Mouse (Mus musculus): ENCODE measurements at regions not wholly inside any gene's neighbourhood (a gene's known extent, or its start where the extent isn't known, plus 50 kb on each side); places are given as distances from the start of the nearest gene placed in this dataset.

- 60% methylated on average over 2 of the region's 2 CpGs for WGBS
- H3K4me1 ChIP-seq (ENCODE audit: insufficient read depth, low read length), result no peaks in the 10 kb centered on the region
- no peak for ATAC-seq (ENCODE audit: low FRiP score, low TSS enrichment)
Measured at GRCm38 (mm10) chr4:98282275-98282674, 100.8 kb downstream of the Tm2d1 start.

DNA sequence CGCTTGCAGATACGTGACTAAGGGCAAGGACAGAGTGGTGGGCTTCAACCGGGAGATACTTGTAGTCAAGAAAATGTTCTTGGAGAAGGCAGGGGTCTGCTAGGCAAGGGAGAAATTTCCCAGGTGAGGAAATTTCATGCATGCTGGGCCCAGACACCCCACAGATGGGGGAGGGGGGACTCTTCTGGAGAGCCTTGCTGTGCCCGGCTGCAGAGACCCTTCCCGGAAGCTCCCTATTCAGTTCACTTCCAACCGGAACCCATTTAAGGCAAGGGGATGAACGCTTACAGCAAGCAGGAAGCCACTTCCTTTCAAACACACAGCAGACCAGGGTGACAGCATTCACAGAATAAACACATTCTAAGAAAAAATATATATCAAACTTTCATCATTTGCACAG lies 124.8 kb downstream of the Tm2d1 start:
- ATAC-seq (ENCODE audit: low FRiP score, low TSS enrichment), result no peak

More at GRCm38 (mm10) chr4:98282275-98282674, 100.8 kb downstream of the Tm2d1 start:
- Histone ChIP-seq H3K4me3 (ENCODE audit: low read length) (no peak overlapping the region), H3K9me3 (ENCODE audit: low read length) (no peaks in the 10 kb centered on the region), H3K4me2 (replicated peaks; ENCODE audit: low read depth, low read length) (no peak overlapping the region), H3K27me3 (ENCODE audit: insufficient read depth, low read length) (no peaks in the 10 kb centered on the region), H3K27ac (ENCODE audit: low read length) (no peak overlapping the region), H3K36me3 (ENCODE audit: insufficient read depth, low read length) (no peaks in the 10 kb centered on the region), H3K9ac (replicated peaks; ENCODE audit: low read length) (no peak overlapping the region)

DNA sequence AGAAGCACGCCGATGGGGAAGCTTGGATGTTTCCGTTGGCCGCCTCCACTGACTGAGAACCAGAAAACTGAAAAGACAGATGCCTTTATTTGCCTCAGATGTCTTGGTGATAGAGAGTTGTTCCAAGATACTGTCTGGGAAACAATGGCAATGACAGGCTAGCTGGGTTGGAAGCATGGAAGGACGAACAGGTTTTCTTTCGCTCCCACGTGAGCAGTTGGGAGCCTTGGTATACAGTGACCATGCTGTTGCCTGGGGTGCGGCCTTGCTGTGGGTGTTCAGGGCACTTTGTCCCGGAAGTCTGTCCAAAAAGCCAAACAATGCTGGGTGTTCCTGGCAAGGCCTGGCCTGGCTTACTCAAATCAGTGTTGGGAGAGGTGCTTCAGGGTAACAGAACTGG lies 125.4 kb downstream of the Tm2d1 start:
- 91% methylated on average over 9 of the region's 9 CpGs for WGBS

More for the DNA sequence above, 124.8 kb downstream of the Tm2d1 start:
- no peaks in the 10 kb centered on the region for H3K27me3 ChIP-seq (ENCODE audit: insufficient read depth, low read length)
- no peaks in the 10 kb centered on the region for H3K4me1 ChIP-seq (ENCODE audit: insufficient read depth, low read length)
- no peaks in the 10 kb centered on the region for H3K9me3 ChIP-seq (ENCODE audit: low read length)
- H3K4me2 ChIP-seq (replicated peaks; ENCODE audit: low read depth, low read length), result no peak overlapping the region
- no peak overlapping the region for H3K27ac ChIP-seq (ENCODE audit: low read length)
- no peaks in the 10 kb centered on the region for H3K36me3 ChIP-seq (ENCODE audit: insufficient read depth, low read length)
- 79% methylated on average over 7 of the region's 7 CpGs for WGBS
- no peak overlapping the region for H3K9ac ChIP-seq (replicated peaks; ENCODE audit: low read length)
- H3K4me3 ChIP-seq (ENCODE audit: low read length), result no peak overlapping the region

DNA sequence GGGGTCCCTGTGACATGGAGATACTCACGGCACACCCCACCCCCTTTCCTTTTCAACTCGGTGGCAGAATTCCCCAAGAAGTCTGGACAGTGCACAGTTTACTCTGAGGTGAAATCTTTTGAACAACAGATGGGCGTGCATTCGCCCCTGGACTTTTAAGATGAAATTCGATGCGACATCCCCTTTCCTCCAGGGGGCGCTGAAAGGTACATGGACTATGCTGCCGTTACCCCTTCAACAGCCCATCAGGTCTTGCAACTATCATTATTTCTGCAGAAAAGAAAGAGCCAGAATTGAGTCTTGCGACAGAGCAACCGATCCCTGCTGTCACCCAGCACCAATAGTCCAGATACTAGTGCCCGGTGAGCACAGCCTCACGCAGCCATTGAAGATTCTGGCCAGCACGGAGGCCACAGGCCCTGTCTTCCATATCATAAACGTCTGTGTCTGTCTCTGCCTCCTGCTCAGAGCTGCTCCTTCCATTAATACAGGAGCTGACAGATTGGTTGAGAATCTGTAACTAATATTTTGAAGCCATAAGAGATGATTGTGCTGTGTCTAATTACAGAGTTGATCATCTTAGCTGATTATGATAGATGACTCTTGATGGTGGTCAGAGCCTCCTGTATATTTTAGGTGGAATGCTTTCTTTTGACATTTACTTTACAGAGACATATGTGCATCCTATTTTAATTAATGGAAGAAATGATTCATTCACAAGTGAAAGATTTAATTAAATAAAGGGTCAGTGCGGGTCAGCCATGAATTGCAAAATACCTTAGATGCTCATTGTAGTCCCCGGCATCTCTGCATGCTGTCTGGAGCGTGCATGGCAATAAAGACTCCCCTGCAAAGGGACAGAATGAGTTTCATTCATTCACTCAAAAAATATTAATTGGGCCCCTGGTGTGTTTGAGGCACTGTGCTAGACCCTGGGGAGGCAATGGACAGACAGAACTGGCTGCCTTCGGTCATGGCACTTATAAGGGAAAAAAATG lies 128.0 kb downstream of the Tm2d1 start:
- Histone ChIP-seq H3K4me1 (ENCODE audit: insufficient read depth, low read length) (no peaks in the 10 kb centered on the region), H3K4me3 (ENCODE audit: low read length) (no peak overlapping the region), H3K27ac (ENCODE audit: low read length) (no peak overlapping the region), H3K27me3 (ENCODE audit: insufficient read depth, low read length) (no peaks in the 10 kb centered on the region), H3K4me2 (replicated peaks; ENCODE audit: low read depth, low read length) (no peak overlapping the region), H3K36me3 (ENCODE audit: insufficient read depth, low read length) (no peaks in the 10 kb centered on the region), H3K9ac (replicated peaks; ENCODE audit: low read length) (no peak overlapping the region), H3K9me3 (ENCODE audit: low read length) (no peaks in the 10 kb centered on the region)
- 67% methylated on average over 18 of the region's 18 CpGs for WGBS
- no peak for ATAC-seq (ENCODE audit: low FRiP score, low TSS enrichment)

More for the DNA sequence above, 125.4 kb downstream of the Tm2d1 start:
- Histone ChIP-seq H3K36me3 (ENCODE audit: insufficient read depth, low read length) (no peaks in the 10 kb centered on the region), H3K9me3 (ENCODE audit: low read length) (no peaks in the 10 kb centered on the region), H3K4me1 (ENCODE audit: insufficient read depth, low read length) (no peaks in the 10 kb centered on the region), H3K9ac (replicated peaks; ENCODE audit: low read length) (no peak overlapping the region), H3K27me3 (ENCODE audit: insufficient read depth, low read length) (no peaks in the 10 kb centered on the region), H3K4me2 (replicated peaks; ENCODE audit: low read depth, low read length) (no peak overlapping the region), H3K4me3 (ENCODE audit: low read length) (no peak overlapping the region), H3K27ac (ENCODE audit: low read length) (no peak overlapping the region)
- ATAC-seq (ENCODE audit: low FRiP score, low TSS enrichment), result no peak

DNA sequence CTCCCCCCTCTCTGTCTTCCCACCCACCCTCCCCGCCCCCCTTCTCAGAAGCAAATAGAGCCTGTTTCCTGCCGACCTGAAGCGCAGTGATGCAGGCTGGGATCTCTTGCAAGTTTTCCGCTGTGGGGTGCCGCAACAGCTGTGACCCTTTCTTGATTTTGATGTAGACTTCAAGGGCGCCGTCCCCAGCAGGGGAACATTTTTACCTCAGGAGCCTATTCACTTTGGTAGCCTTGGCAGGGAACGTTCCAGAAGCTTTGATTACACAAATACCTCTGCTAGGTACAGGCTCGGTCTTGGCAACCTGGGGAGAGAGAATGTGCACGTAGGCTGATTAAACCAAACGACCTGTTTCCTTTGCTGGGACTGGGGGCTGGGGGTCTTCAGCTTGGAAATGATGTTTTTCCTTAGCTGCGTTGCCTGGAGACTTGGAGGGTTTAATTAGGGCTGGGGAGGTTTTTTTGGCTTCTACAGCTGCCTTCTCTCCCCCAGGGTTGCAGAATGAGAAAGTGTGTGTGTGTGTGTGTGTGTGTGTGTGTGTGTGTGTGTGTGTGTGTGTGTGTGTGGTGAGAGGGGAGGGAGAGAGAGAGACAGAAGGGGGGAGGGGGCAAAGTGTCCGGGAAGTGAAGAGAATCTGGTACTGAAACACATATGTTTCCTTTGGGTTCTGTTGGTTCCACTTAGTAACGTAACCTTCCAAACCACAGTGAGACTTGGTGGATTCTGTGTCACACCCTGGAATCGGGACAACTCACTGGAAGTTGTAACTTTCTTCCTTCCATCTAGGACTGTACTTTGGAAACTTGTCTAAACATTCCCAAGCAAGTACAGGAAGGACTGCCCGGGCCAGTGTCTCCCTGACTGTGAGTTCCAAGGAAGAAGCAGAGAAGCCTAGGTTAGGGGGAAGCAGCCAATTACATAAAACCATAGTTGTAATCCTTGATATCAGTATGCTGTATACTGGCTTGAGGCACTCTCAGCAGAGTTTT lies 138.9 kb downstream of the Tm2d1 start:
- H3K36me3 ChIP-seq (ENCODE audit: insufficient read depth, low read length), result no peaks in the 10 kb centered on the region
- peaks cover 9% of the 10 kb centered on the region for H3K4me1 ChIP-seq (ENCODE audit: insufficient read depth, low read length)
- no peak overlapping the region for H3K9ac ChIP-seq (replicated peaks; ENCODE audit: low read length)
- 9% methylated on average over 15 of the region's 16 CpGs for WGBS
- H3K27ac ChIP-seq (ENCODE audit: low read length), result no peak overlapping the region
- 0 out of 2 replicates have a peak, but pooled peaks cover 3% of the 10 kb centered on the region for H3K9me3 ChIP-seq (ENCODE audit: low read length)
- H3K4me3 ChIP-seq (ENCODE audit: low read length), result peak overlapping the region; percentile 21
- no peak for ATAC-seq (ENCODE audit: low FRiP score, low TSS enrichment)
- H3K4me2 ChIP-seq (replicated peaks; ENCODE audit: low read depth, low read length), result peak overlapping the region; percentile 53
- H3K27me3 ChIP-seq (ENCODE audit: insufficient read depth, low read length), result no peaks in the 10 kb centered on the region

DNA sequence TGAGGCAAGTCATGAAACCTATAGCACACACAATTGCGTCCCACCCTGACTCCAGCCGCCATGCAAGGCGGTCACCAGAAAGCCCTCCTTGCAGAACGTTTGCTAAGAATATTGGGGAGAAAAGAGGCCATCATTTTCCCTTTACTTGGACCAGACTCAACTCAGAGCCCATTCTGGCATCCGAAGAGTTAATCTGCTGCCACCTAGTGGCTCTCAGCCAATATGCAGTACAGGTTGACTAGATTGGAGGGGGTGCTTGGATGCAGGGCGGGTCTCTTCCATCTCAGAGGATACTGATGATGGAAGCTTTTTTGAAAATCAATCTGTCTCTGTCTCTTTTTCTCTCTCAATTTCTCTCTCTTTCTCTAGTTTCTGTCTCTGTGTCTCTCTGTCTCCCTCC lies 139.6 kb downstream of the Tm2d1 start:
- H3K36me3 ChIP-seq (ENCODE audit: insufficient read depth, low read length), result no peaks in the 10 kb centered on the region
- no peak overlapping the region for H3K9ac ChIP-seq (replicated peaks; ENCODE audit: low read length)
- peak overlapping the region; percentile 53 for H3K4me2 ChIP-seq (replicated peaks; ENCODE audit: low read depth, low read length)
- no peaks in the 10 kb centered on the region for H3K27me3 ChIP-seq (ENCODE audit: insufficient read depth, low read length)
- H3K4me3 ChIP-seq (ENCODE audit: low read length), result no peak overlapping the region
- 0 out of 2 replicates have a peak, but pooled peaks cover 3% of the 10 kb centered on the region for H3K9me3 ChIP-seq (ENCODE audit: low read length)
- no peak overlapping the region for H3K27ac ChIP-seq (ENCODE audit: low read length)
- WGBS, result 3% methylated on average over 6 of the region's 6 CpGs
- ATAC-seq (ENCODE audit: low FRiP score, low TSS enrichment), result peak; percentile 79
- H3K4me1 ChIP-seq (ENCODE audit: insufficient read depth, low read length), result peaks cover 9% of the 10 kb centered on the region

DNA sequence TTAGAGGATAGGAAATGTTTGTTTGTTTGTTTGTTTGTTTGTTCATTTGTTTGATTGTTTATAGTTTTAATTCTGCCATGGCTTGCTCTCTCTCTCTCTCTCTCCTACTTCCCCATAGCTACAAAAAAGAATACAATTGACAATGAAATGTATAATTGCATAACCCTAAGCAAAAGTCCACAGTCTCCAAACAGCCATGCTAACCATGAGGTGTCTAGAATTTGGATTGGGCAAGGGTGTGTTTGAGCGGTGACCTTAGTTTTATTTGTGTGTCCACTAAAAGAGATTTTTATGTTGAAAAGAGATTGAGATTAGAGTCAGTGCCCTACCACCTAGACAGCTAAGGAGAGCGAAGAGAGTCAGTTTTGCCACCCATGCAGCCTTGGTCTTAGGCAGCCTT lies 141.2 kb downstream of the Tm2d1 start:
- no peaks in the 10 kb centered on the region for H3K27me3 ChIP-seq (ENCODE audit: insufficient read depth, low read length)
- H3K4me1 ChIP-seq (ENCODE audit: insufficient read depth, low read length), result peaks cover 9% of the 10 kb centered on the region
- 96% methylated on average over 2 of the region's 2 CpGs for WGBS
- H3K27ac ChIP-seq (ENCODE audit: low read length), result no peak overlapping the region
- H3K4me3 ChIP-seq (ENCODE audit: low read length), result no peak overlapping the region
- H3K9ac ChIP-seq (replicated peaks; ENCODE audit: low read length), result no peak overlapping the region
- no peaks in the 10 kb centered on the region for H3K36me3 ChIP-seq (ENCODE audit: insufficient read depth, low read length)
- H3K9me3 ChIP-seq (ENCODE audit: low read length), result 0 out of 2 replicates have a peak, but pooled peaks cover 3% of the 10 kb centered on the region
- H3K4me2 ChIP-seq (replicated peaks; ENCODE audit: low read depth, low read length), result no peak overlapping the region
- ATAC-seq (ENCODE audit: low FRiP score, low TSS enrichment), result no peak

DNA sequence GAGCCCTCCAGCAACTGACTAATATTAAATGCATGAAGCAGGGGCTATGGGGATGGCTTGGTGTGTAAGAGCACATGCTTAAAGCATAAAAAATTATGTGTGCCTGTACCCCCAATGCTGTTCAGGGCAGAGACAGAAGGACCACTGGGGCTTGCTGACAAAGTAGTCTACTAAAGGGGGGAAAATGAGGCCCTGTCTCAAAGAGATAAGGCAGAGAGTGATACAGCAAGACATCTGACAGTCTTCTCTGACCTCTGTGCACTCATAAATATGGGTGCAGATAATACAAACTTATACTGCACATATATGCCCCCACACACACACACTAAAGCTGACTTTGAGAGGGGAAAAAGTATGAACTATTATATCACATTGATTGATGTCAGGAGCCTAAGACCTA lies 142.8 kb downstream of the Tm2d1 start:
- H3K9ac ChIP-seq (replicated peaks; ENCODE audit: low read length), result no peak overlapping the region
- no peaks in the 10 kb centered on the region for H3K9me3 ChIP-seq (ENCODE audit: low read length)
- H3K27me3 ChIP-seq (ENCODE audit: insufficient read depth, low read length), result no peaks in the 10 kb centered on the region
- H3K36me3 ChIP-seq (ENCODE audit: insufficient read depth, low read length), result no peaks in the 10 kb centered on the region
- no peak overlapping the region for H3K4me2 ChIP-seq (replicated peaks; ENCODE audit: low read depth, low read length)
- no peak for ATAC-seq (ENCODE audit: low FRiP score, low TSS enrichment)
- H3K27ac ChIP-seq (ENCODE audit: low read length), result no peak overlapping the region
- no peak overlapping the region for H3K4me3 ChIP-seq (ENCODE audit: low read length)
- H3K4me1 ChIP-seq (ENCODE audit: insufficient read depth, low read length), result peaks cover 9% of the 10 kb centered on the region

- WGBS, result 87% methylated on average over 4 of the region's 4 CpGs
- ATAC-seq (ENCODE audit: low FRiP score, low TSS enrichment), result no peak
- no peak overlapping the region for H3K4me2 ChIP-seq (replicated peaks; ENCODE audit: low read depth, low read length)
Measured at GRCm38 (mm10) chr4:98238075-98238474, 145.0 kb downstream of the Tm2d1 start.

More at GRCm38 (mm10) chr4:98238075-98238474, 145.0 kb downstream of the Tm2d1 start:
- H3K9ac ChIP-seq (replicated peaks; ENCODE audit: low read length), result no peak overlapping the region
- H3K27me3 ChIP-seq (ENCODE audit: insufficient read depth, low read length), result no peaks in the 10 kb centered on the region
- no peak overlapping the region for H3K27ac ChIP-seq (ENCODE audit: low read length)
- no peaks in the 10 kb centered on the region for H3K9me3 ChIP-seq (ENCODE audit: low read length)
- H3K4me3 ChIP-seq (ENCODE audit: low read length), result no peak overlapping the region
- peaks cover under 1% of the 10 kb centered on the region; the same call in 1 of the 2 replicates for H3K4me1 ChIP-seq (ENCODE audit: insufficient read depth, low read length)
- H3K36me3 ChIP-seq (ENCODE audit: insufficient read depth, low read length), result no peaks in the 10 kb centered on the region

Measured in kidney, embryonic 16.5 days (tissue).